Mouse (Mus musculus) megakaryocyte progenitor cell, adult 5-6 weeks (primary cell): Measurements from ENCODE around the gene Cda. TPM values are rescaled to one million over a fixed set of nuclear protein-coding genes. Genes with fewer than 3 reads are reported as not detected.
A peak's percentile ranks its signal among the peaks of the same experiment; 100 is the strongest.

ENCODE experiments used
- ATAC-seq: replicated peaks from 2 replicates; pipeline ENCODE4 v1.8.0; 2016; ENCODE audit warnings: mild to moderate bottlenecking, moderate TSS enrichment, inconsistent platforms; ENCODE audit not compliant: poor library complexity
- total RNA-seq, 2 experiments: library from RNA; stranded (forward) in 1 of 2; stranded (reverse) in 1 of 2; fragments of 157-497, 149-512 nt in 1 of 2; fragments of 200-1000 nt in 1 of 2; gene quantifications; 2 replicates each; pipeline versions ENCODE4 v1.2.3 to v1.2.4; 2015 to 2017

Cda gene
- total RNA-seq, 2 experiments from 2014 or later, result 0.39 TPM; not detected in 1

DNA sequence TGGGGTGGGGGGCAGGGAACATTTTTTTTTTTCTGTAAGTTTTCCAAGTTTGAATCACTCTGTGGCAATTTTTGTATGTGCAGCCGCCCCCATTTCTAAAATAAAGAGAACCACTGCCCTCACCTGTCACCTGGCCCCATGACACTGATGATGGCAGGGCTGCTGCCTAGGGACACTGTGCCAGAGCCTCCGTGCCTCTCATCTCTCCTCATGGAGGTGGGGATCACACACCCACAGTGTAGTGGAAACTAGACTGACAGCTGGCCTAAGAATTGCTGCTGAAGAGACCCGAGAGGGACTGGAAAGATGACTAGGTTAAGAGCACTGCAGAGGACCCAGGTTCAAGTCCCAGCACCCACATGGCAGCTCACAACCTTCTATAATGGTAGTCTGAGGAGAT lies 55.7 kb downstream of the Cda start:
- no peak for ATAC-seq

- peak; percentile 56 for ATAC-seq
Observed at GRCm38 (mm10) chr4:138311595-138311994, 56.2 kb downstream of the Cda start.

- no peak for ATAC-seq
Observed at GRCm38 (mm10) chr4:138310311-138310910, 57.4 kb downstream of the Cda start.

- 0 out of 2 replicates have a peak, but pooled peaks have one; percentile 7 for ATAC-seq
Observed at GRCm38 (mm10) chr4:138307739-138308138, 60.1 kb downstream of the Cda start.

GRCm38 (mm10) chr4:138307025-138307424 lies 60.8 kb downstream of the Cda start:
- no peak for ATAC-seq

DNA sequence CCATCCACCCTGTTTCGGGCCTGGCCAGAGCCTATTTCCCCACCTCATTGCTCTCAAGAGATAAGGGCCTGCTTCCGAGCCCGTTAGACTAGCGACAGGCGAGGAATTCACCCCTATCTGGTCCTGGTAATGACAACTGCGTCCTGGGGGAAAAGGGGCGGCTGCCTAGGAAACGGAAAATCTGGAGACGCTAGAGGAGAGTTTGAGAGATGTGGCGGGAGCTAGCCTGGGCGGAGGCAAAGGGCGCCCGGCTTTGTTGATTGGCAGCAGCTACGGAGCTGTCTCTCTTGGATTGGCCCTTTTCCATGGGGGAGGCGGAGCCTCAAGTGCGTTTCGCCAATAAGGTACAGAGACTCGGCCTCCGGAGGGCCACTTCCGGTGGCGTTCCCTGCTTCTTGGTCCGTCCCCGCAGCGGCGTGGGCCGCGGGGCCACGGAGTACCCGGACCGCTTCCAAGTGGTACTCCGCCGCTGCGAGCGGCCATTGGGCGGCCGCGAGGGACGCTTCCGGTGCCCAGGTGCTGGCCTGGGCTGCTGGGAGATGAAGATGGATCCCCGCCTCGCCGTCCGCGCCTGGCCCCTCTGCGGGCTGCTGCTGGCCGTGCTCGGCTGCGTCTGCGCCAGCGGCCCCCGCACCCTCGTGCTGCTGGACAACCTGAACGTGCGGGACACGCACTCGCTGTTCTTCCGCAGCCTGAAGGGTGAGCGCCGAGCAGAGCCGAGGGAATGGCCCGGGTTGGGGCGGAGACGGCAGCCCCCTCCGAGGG lies 63.3 kb downstream of the Cda start, which contains the start of gene Ddost:
Gene Ddost, plus strand, starts transcription at position 391 of the 765 bp plus-strand sequence.
- ATAC-seq, result peak; percentile 93

- ATAC-seq, result peak; percentile 15
Observed at GRCm38 (mm10) chr4:138303742-138304141, 64.0 kb downstream of the Cda start.

GRCm38 (mm10) chr4:138303011-138303410 lies 64.8 kb downstream of the Cda start:
- no peak for ATAC-seq

GRCm38 (mm10) chr4:138301271-138301780 lies 66.5 kb downstream of the Cda start:
- no peak for ATAC-seq

DNA sequence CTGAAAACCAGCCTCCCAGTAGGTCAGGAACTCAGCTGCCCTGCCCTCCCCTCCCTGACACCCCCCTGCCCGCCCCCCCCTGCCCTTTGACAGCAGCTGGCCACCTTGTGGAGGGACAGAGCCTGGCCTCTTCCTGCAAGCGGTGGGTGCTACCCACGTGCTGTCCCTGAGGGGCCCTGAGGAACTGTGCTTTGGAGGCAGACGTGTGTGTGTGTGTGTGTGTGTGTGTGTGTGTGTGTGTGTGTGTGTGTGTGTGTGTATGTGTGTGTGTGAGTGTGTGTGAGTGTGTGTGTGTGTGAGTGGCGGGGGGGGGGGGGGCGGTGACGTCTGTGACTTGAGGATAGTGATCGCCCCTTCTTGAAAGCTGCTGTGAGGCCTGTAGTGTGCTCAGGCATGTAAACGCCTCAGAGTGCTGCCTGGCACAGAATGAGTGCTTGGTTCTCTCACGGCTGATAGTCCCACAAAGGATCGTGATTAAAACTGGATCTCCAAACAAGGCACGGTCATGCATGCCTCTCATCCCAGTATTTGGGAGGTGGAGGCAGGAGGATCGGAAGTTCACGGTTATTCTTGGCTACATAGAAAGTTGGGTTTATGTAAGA lies 73.7 kb downstream of the Cda start:
- no peak for ATAC-seq

- no peak for ATAC-seq
Observed at GRCm38 (mm10) chr4:138293261-138293948, 74.4 kb downstream of the Cda start.

DNA sequence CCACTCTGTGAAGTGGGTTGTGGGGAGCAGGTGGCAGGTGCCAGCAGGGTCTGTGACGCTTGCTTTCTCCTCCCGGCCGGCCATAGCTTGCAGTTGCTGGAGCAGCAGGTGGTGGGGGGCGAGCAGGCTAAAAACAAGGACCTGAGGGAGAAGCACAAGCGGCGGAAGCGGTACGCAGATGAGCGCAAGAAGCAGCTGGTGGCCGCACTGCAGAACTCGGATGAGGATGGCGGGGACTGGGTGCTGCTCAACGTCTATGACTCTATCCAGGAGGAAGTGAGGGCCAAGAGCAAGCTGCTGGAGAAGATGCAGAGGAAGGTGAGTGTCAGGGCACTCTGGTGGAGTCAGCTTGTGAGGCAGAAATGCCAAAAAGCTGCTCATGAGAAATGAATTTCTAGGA lies 75.8 kb downstream of the Cda start:
- no peak for ATAC-seq

DNA sequence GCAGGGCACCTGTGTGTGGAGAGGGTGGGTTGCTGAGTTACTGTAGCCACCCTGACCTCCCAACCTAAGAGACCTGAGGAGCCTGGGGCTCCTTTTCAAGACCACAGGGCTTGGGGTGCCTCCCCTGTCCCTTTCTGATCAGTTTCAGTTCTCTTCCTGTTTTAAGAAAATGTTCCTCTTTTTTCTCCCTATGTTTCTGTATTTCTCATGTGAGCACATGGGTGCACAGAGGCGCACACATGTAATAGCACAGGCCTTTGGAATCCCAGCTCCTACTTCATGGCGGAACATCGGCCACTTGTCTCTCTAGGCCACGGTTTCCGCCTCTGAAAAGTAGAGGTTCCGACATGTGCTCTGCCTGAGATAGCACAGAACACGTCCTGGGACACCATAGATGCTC lies 79.1 kb downstream of the Cda start:
- ATAC-seq, result peak; percentile 63

Other genes with a start within 250 kb of the Cda start
- 147 and 172 TPM in 2 replicates for gene Hp1bp3, start 151.7 kb downstream of the Cda start, total RNA-seq (2015)
- gene Hp1bp3, start 151.7 kb downstream of the Cda start, total RNA-seq (2017), result 214 and 274 TPM in 2 replicates
- gene Sh2d5, start 117.6 kb downstream of the Cda start, total RNA-seq (2015), result 19.4 and 21.1 TPM in 2 replicates
- gene Sh2d5, start 117.6 kb downstream of the Cda start, total RNA-seq (2017), result 20.9 and 26.0 TPM in 2 replicates
- gene Kif17, start 117.6 kb downstream of the Cda start, total RNA-seq (2015), result 4.0 and 4.8 TPM in 2 replicates
- 4.6 and 5.1 TPM in 2 replicates for gene Kif17, start 117.6 kb downstream of the Cda start, total RNA-seq (2017)
- 303 and 328 TPM in 2 replicates for gene Ddost, start 63.3 kb downstream of the Cda start, total RNA-seq (2015)
- 225 and 240 TPM in 2 replicates for gene Ddost, start 63.3 kb downstream of the Cda start, total RNA-seq (2017)
- gene Pink1, start 41.7 kb downstream of the Cda start, total RNA-seq (2015), result 20.1 and 20.4 TPM in 2 replicates
- gene Pink1, start 41.7 kb downstream of the Cda start, total RNA-seq (2017), result 24.7 and 29.6 TPM in 2 replicates
- not detected in 2 replicates for gene Fam43b, start 28.5 kb upstream of the Cda start, total RNA-seq (2015)
- gene Fam43b, start 28.5 kb upstream of the Cda start, total RNA-seq (2017), result not detected in 2 replicates
- gene Mul1, start 66.7 kb upstream of the Cda start, total RNA-seq (2015), result 4.5 and 6.1 TPM in 2 replicates
- 4.7 and 6.4 TPM in 2 replicates for gene Mul1, start 66.7 kb upstream of the Cda start, total RNA-seq (2017)
- gene Camk2n1, start 86.3 kb upstream of the Cda start, total RNA-seq (2015), result 0.02 TPM in 1 of 2 replicates, not detected in the other
- 0.03 TPM in 1 of 2 replicates, not detected in the other for gene Camk2n1, start 86.3 kb upstream of the Cda start, total RNA-seq (2017)